Mouse (Mus musculus): Measurements from ENCODE around the gene Syvn1. TPM values are rescaled to one million over a fixed set of nuclear protein-coding genes. Genes with fewer than 3 reads are reported as not detected.
A peak's percentile ranks its signal among the peaks of the same experiment; 100 is the strongest.
"Not testable (repeated sequence)": the region's sequence is repeated elsewhere in the genome, so short reads cannot be mapped to it uniquely, and the experiment has no call there.

The Syvn1 gene
- total RNA-seq, 2 experiments from 2014 or later, result 8.2 to 33.6 TPM

GRCm38 (mm10) chr19:6038326-6038725, 8.1 kb upstream of the Syvn1 start:
- no peak for ATAC-seq (replicated peaks; ENCODE audit: poor library complexity, severe bottlenecking)

- no peak for ATAC-seq (replicated peaks; ENCODE audit: poor library complexity, severe bottlenecking)
Measured at GRCm38 (mm10) chr19:6040002-6040401, 6.4 kb upstream of the Syvn1 start.

- ATAC-seq (replicated peaks; ENCODE audit: poor library complexity, severe bottlenecking), result no peak
Measured at GRCm38 (mm10) chr19:6042293-6042692, 4.1 kb upstream of the Syvn1 start.

GRCm38 (mm10) chr19:6044102-6044501, 2.3 kb upstream of the Syvn1 start:
- ATAC-seq (replicated peaks; ENCODE audit: poor library complexity, severe bottlenecking), result not testable (repeated sequence)

- ATAC-seq (replicated peaks; ENCODE audit: poor library complexity, severe bottlenecking), result peak; percentile 2; the same call in 1 of the 2 replicates
Measured at GRCm38 (mm10) chr19:6045366-6046293, 746 bp upstream of the Syvn1 start.

- no peak for ATAC-seq (replicated peaks; ENCODE audit: poor library complexity, severe bottlenecking)
Measured at GRCm38 (mm10) chr19:6047154-6047898, 950 bp downstream of the Syvn1 start.

GRCm38 (mm10) chr19:6047899-6048166, 1.5 kb downstream of the Syvn1 start:
- ATAC-seq (replicated peaks; ENCODE audit: poor library complexity, severe bottlenecking), result no peak

- no peak for ATAC-seq (replicated peaks; ENCODE audit: poor library complexity, severe bottlenecking)
Measured at GRCm38 (mm10) chr19:6048681-6049410, 2.5 kb downstream of the Syvn1 start.

GRCm38 (mm10) chr19:6052516-6052915, 6.1 kb downstream of the Syvn1 start:
- no peak for ATAC-seq (replicated peaks; ENCODE audit: poor library complexity, severe bottlenecking)

- ATAC-seq (replicated peaks; ENCODE audit: poor library complexity, severe bottlenecking), result no peak
Measured at GRCm38 (mm10) chr19:6054296-6054695, 7.9 kb downstream of the Syvn1 start.

- ATAC-seq (replicated peaks; ENCODE audit: poor library complexity, severe bottlenecking), result no peak
Measured at GRCm38 (mm10) chr19:6056696-6057095, 10.3 kb downstream of the Syvn1 start.

- peak; percentile 76 for ATAC-seq (replicated peaks; ENCODE audit: poor library complexity, severe bottlenecking)
Measured at GRCm38 (mm10) chr19:6057313-6058096, 11.1 kb downstream of the Syvn1 start, which contains the start of the genes Mrpl49 and Fau. Gene Mrpl49 (minus strand): TSS chr19:6057785. Gene Fau (plus strand): TSS chr19:6057844.

GRCm38 (mm10) chr19:6058513-6058912, 12.1 kb downstream of the Syvn1 start:
- ATAC-seq (replicated peaks; ENCODE audit: poor library complexity, severe bottlenecking), result no peak

- no peak for ATAC-seq (replicated peaks; ENCODE audit: poor library complexity, severe bottlenecking)
Measured at GRCm38 (mm10) chr19:6058966-6059365, 12.6 kb downstream of the Syvn1 start.

GRCm38 (mm10) chr19:6061021-6061533, 14.7 kb downstream of the Syvn1 start, which contains the start of gene Znhit2:
Gene Znhit2 (plus strand): TSS chr19:6061192.
- ATAC-seq (replicated peaks; ENCODE audit: poor library complexity, severe bottlenecking), result peak; percentile 62

- peak; percentile 50 for ATAC-seq (replicated peaks; ENCODE audit: poor library complexity, severe bottlenecking)
Measured at GRCm38 (mm10) chr19:6061641-6062302, 15.4 kb downstream of the Syvn1 start.

- no peak for ATAC-seq (replicated peaks; ENCODE audit: poor library complexity, severe bottlenecking)
Measured at GRCm38 (mm10) chr19:6062418-6062817, 16.0 kb downstream of the Syvn1 start.

- ATAC-seq (replicated peaks; ENCODE audit: poor library complexity, severe bottlenecking), result no peak
Measured at GRCm38 (mm10) chr19:6063081-6063480, 16.7 kb downstream of the Syvn1 start.

GRCm38 (mm10) chr19:6066571-6066970, 20.2 kb downstream of the Syvn1 start:
- ATAC-seq (replicated peaks; ENCODE audit: poor library complexity, severe bottlenecking), result no peak
